ENCODE assay signal across 22 mouse cellular contexts in the genomic region with DNA sequence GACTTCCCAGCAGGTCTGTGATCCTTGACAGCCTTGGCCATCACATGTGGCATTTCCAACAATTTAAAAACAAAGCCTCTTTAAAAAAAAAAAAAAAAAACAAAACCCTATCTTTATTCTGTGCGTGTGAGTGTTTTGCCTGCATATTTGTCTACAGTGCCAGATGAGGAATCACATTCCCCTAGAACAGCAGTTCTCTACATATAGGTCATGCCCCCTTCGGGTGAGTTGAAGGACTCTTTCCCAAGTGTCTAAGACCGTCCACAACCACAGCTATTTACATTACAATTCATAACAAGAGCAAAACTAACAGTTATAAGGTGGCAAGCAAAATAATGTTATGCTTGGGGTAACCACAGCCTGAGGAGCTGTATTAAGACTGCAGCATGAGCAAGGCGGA. TPM values are rescaled to one million over a fixed set of nuclear protein-coding genes. Genes with fewer than 3 reads are reported as not detected.
A peak's percentile ranks its signal among the peaks of the same experiment; 100 is the strongest.
DNase-seq lines count a peak whose midpoint lies in the region; ATAC-seq and TF ChIP-seq lines count a peak whose summit lies in the region.
"Had no signal": no experiment of that assay in that cellular context is flagged by ENCODE, and none has a peak within 500 bp of the region (broad histone marks: within the 10 kb centered on the region; RNA-seq: fewer than 3 reads in every experiment).

No protein-coding gene starts in this region.

- no peak overlapping the region for H3K4me3 ChIP-seq in lung, embryonic 14.5 days (ENCODE audit: low read depth, low read length)
- H3K4me3 ChIP-seq in lung, adult 2 months (replicated peaks; ENCODE audit: extremely low read depth, low read depth, low read length) = no peak overlapping the region
- H3K4me3 ChIP-seq in lung, embryonic 15.5 days = no peak overlapping the region
- H3K4me3 ChIP-seq in lung, embryonic 16.5 days (ENCODE audit: low read length) = no peak overlapping the region
- H3K4me3 ChIP-seq in lung, postnatal 0 days (ENCODE audit: low read depth, low read length) = no peak overlapping the region

- peak overlapping the region; percentile 63; the same call in 1 of the 2 replicates for H3K27ac ChIP-seq in lung, embryonic 14.5 days (ENCODE audit: low read depth)
- H3K27ac ChIP-seq in lung, embryonic 15.5 days = peak overlapping the region; percentile 77
- H3K27ac ChIP-seq in lung, embryonic 16.5 days (ENCODE audit: low read length) = peak overlapping the region; percentile 80
- H3K27ac ChIP-seq in lung, postnatal 0 days (ENCODE audit: low read length) = peak overlapping the region; percentile 28; the same call in 1 of the 2 replicates

- H3K36me3 ChIP-seq in lung, embryonic 14.5 days (ENCODE audit: insufficient read depth) = peaks cover 38% of the 10 kb centered on the region
- peaks cover 40% of the 10 kb centered on the region for H3K36me3 ChIP-seq in lung, embryonic 15.5 days
- H3K36me3 ChIP-seq in lung, embryonic 16.5 days (ENCODE audit: control insufficient read depth, insufficient read depth, low read length) = peaks cover 37% of the 10 kb centered on the region
- peaks cover 13% of the 10 kb centered on the region; the same call in 1 of the 2 replicates for H3K36me3 ChIP-seq in lung, postnatal 0 days (ENCODE audit: insufficient read depth, low read length)

- WGBS in lung, embryonic 14.5 days = 49% methylated on average over 4 of the region's 4 CpGs
- 55% methylated on average over 4 of the region's 4 CpGs for WGBS in lung, adult 2 months
- 36% methylated on average over 4 of the region's 4 CpGs for WGBS in lung, embryonic 15.5 days
- WGBS in lung, embryonic 16.5 days = 32% methylated on average over 4 of the region's 4 CpGs
- WGBS in lung, postnatal 0 days = 38% methylated on average over 4 of the region's 4 CpGs

- TF ChIP-seq EP300 in lung, postnatal 0 days (IDR thresholded peaks at IDR 0.05) = 0 out of 2 replicates have a peak, but pooled peaks have one; percentile 25

- no peaks in the 10 kb centered on the region for H3K4me1 ChIP-seq in lung, embryonic 14.5 days (ENCODE audit: insufficient read depth)
- no peaks in the 10 kb centered on the region for H3K4me1 ChIP-seq in lung, adult 2 months (ENCODE audit: control insufficient read depth, insufficient read depth, low read length)
- H3K4me1 ChIP-seq in lung, embryonic 15.5 days = peaks cover 33% of the 10 kb centered on the region
- H3K4me1 ChIP-seq in lung, embryonic 16.5 days (replicated peaks; ENCODE audit: control insufficient read depth, insufficient read depth, low read length) = peaks cover 21% of the 10 kb centered on the region
- H3K4me1 ChIP-seq in lung, postnatal 0 days (ENCODE audit: insufficient read depth, low read depth, low read length) = no peaks in the 10 kb centered on the region; the same call in 1 of the 2 replicates

- peak; percentile 40 for DNase-seq in lung, embryonic 14.5 days
- no peak for DNase-seq in lung, adult 2 months
- no peak for DNase-seq in lung, postnatal 10 days
- DNase-seq in lung, postnatal 25 days (ENCODE audit: low spot score) = no peak
- DNase-seq in lung, postnatal 0 days (ENCODE audit: low spot score) = peak; percentile 60
- no peak for DNase-seq in lung, postnatal 36 days
- DNase-seq: adrenal gland, adult 2 months; adrenal gland, adult 8-10 months; adrenal gland, postnatal 10 days; adrenal gland, postnatal 14 days; adrenal gland, postnatal 25 days; adrenal gland, postnatal 36 days; B cell, adult 2 months; cerebellum, adult 11 months; cerebellum, adult 11-12 months had no signal

- no peak for TF ChIP-seq POLR2A in lung, adult 2 months (IDR thresholded peaks at IDR 0.05; ENCODE audit: borderline replicate concordance, extremely low read depth, low read depth, low read length)

- ATAC-seq in lung, embryonic 14.5 days (ENCODE audit: insufficient read depth) = peak; percentile 16; the same call in 1 of the 2 replicates
- peak; percentile 67; the same call in 1 of the 2 replicates for ATAC-seq in lung, embryonic 15.5 days (ENCODE audit: borderline replicate concordance, extremely low read depth, low FRiP score, low TSS enrichment)
- peak; percentile 81 for ATAC-seq in lung, embryonic 16.5 days (ENCODE audit: low read depth)
- peak; percentile 75 for ATAC-seq in lung, postnatal 0 days
- ATAC-seq: activated CD4-positive, CD25-positive, alpha-beta regulatory T cell, adult 4 months; CD4-positive, CD25-positive, alpha-beta regulatory T cell, adult 4 months; Patski had no signal

- H3K9ac ChIP-seq in lung, embryonic 14.5 days = no peak overlapping the region
- no peak overlapping the region for H3K9ac ChIP-seq in lung, embryonic 15.5 days
- H3K9ac ChIP-seq in lung, embryonic 16.5 days (ENCODE audit: low read length) = no peak overlapping the region
- no peak overlapping the region for H3K9ac ChIP-seq in lung, postnatal 0 days (replicated peaks; ENCODE audit: low read depth)

- H3K4me2 ChIP-seq in lung, embryonic 14.5 days = no peak overlapping the region
- no peak overlapping the region for H3K4me2 ChIP-seq in lung, embryonic 15.5 days
- no peak overlapping the region for H3K4me2 ChIP-seq in lung, embryonic 16.5 days (ENCODE audit: low read depth, low read length)
- H3K4me2 ChIP-seq in lung, postnatal 0 days (replicated peaks; ENCODE audit: low read depth, low read length) = no peak overlapping the region

- no peak for TF ChIP-seq CTCF in lung, embryonic 14.5 days (IDR thresholded peaks at IDR 0.05; ENCODE audit: low read depth)
- TF ChIP-seq CTCF in lung, adult 2 months (IDR thresholded peaks at IDR 0.05; ENCODE audit: insufficient read depth, low read length) = no peak
- 0 out of 2 replicates have a peak, but pooled peaks have one; percentile 14 for TF ChIP-seq CTCF in lung, postnatal 0 days (IDR thresholded peaks at IDR 0.05)

- no peaks in the 10 kb centered on the region for H3K9me3 ChIP-seq in lung, embryonic 14.5 days (ENCODE audit: low read depth, low read length)
- no peaks in the 10 kb centered on the region for H3K9me3 ChIP-seq in lung, embryonic 15.5 days
- H3K9me3 ChIP-seq in lung, embryonic 16.5 days (ENCODE audit: control insufficient read depth, low read length) = no peaks in the 10 kb centered on the region; the same call in 1 of the 2 replicates
- H3K9me3 ChIP-seq in lung, postnatal 0 days (ENCODE audit: low read length) = no peaks in the 10 kb centered on the region
- H3K9me3 ChIP-seq: G1E had no signal

- no peaks in the 10 kb centered on the region for H3K27me3 ChIP-seq in lung, embryonic 14.5 days (ENCODE audit: insufficient read depth, low read length)
- H3K27me3 ChIP-seq in lung, embryonic 15.5 days = no peaks in the 10 kb centered on the region
- no peaks in the 10 kb centered on the region for H3K27me3 ChIP-seq in lung, embryonic 16.5 days (ENCODE audit: control insufficient read depth, insufficient read depth, low read depth, low read length)
- H3K27me3 ChIP-seq in lung, postnatal 0 days (replicated peaks; ENCODE audit: insufficient read depth, low read length) = no peaks in the 10 kb centered on the region
- H3K27me3 ChIP-seq: CH12.LX, Patski had no signal

RNA-seq across cellular contexts. Expression of a gene that starts 17.2 kb away (rescaled TPM):
- 111 and 117 TPM in 2 replicates for polyA plus RNA-seq in lung, embryonic 14.5 days (2014; fragmentation: Nextera tagmentation; extraction: Ambion mirVana)
- polyA plus RNA-seq in lung, adult 2 months (2012; rRNA removed) = 9.2 and 15.0 TPM in 2 replicates
- 135 and 136 TPM in 2 replicates for polyA plus RNA-seq in lung, embryonic 15.5 days (2015; fragmentation: Nextera tagmentation; extraction: Ambion mirVana)
- 118 and 132 TPM in 2 replicates for polyA plus RNA-seq in lung, embryonic 16.5 days (2015; fragmentation: Nextera tagmentation; extraction: Ambion mirVana)
- 97.9 and 104 TPM in 2 replicates for polyA plus RNA-seq in lung, postnatal 0 days (2015; fragmentation: Nextera tagmentation; extraction: Ambion mirVana)

RNA-seq across cellular contexts. Expression of a gene that starts 17.3 kb away (rescaled TPM):
- polyA plus RNA-seq in lung, embryonic 14.5 days (2014; fragmentation: Nextera tagmentation; extraction: Ambion mirVana) = 24.1 and 29.1 TPM in 2 replicates
- 49.2 and 68.8 TPM in 2 replicates for polyA plus RNA-seq in lung, adult 2 months (2012; rRNA removed)
- 17.6 and 19.8 TPM in 2 replicates for polyA plus RNA-seq in lung, embryonic 15.5 days (2015; fragmentation: Nextera tagmentation; extraction: Ambion mirVana)
- polyA plus RNA-seq in lung, embryonic 16.5 days (2015; fragmentation: Nextera tagmentation; extraction: Ambion mirVana) = 10.4 and 10.5 TPM in 2 replicates
- 18.9 and 22.5 TPM in 2 replicates for polyA plus RNA-seq in lung, postnatal 0 days (2015; fragmentation: Nextera tagmentation; extraction: Ambion mirVana)

Comparison
In these comparisons a context has a peak if more than half of its experiments do, and no peak if none do; other contexts are left out.
1. DNase-seq: peak in lung, embryonic 14.5 days (single experiment) and lung, postnatal 0 days (single experiment); none in lung, adult 2 months (single experiment), lung, postnatal 10 days (single experiment), lung, postnatal 25 days (single experiment) and lung, postnatal 36 days (single experiment).
2. ATAC-seq: peak in every context shown above with its lines; median percentile 81 in lung, embryonic 16.5 days; 75 in lung, postnatal 0 days; 67 in lung, embryonic 15.5 days; 16 in lung, embryonic 14.5 days.
3. H3K27ac ChIP-seq: peak in every context shown above with its lines; median percentile 80 in lung, embryonic 16.5 days; 77 in lung, embryonic 15.5 days; 63 in lung, embryonic 14.5 days; 28 in lung, postnatal 0 days.